Mouse (Mus musculus) B cell, adult 2 months (primary cell): Measurements from ENCODE around the gene Tbc1d14.

ENCODE experiments used
- DNase-seq, 2 experiments: peaks; one replicate each; pipeline ENCODE4 v3.0.0; 2022

Gene Tbc1d14

GRCm38 (mm10) chr5:36493919-36494318 lies 99.2 kb downstream of the Tbc1d14 start:
- no peak for DNase-seq

GRCm38 (mm10) chr5:36489225-36489624 lies 103.9 kb downstream of the Tbc1d14 start:
- peak; percentile 45 for DNase-seq

GRCm38 (mm10) chr5:36485306-36485705 lies 107.8 kb downstream of the Tbc1d14 start:
- DNase-seq = peak; percentile 17 to 19

GRCm38 (mm10) chr5:36484171-36484990 lies 108.7 kb downstream of the Tbc1d14 start, which contains the start of the genes Tada2b and Ccdc96:
Gene Tada2b (minus strand): TSS chr5:36484285.
Gene Ccdc96 (plus strand): TSS chr5:36484588.
- peak; percentile 97 to 98 for DNase-seq

- peak; percentile 19 to 57 for DNase-seq
These were observed 109.6 kb downstream of the Tbc1d14 start for GRCm38 (mm10) chr5:36483203-36484101.

GRCm38 (mm10) chr5:36481114-36481513 lies 112.0 kb downstream of the Tbc1d14 start:
- DNase-seq = peak in 1 of 2 experiments; percentile 21

- peak; percentile 65 to 70 for DNase-seq
These were observed 112.7 kb downstream of the Tbc1d14 start for GRCm38 (mm10) chr5:36480398-36480797.

- no peak for DNase-seq
These were observed 113.3 kb downstream of the Tbc1d14 start for GRCm38 (mm10) chr5:36479735-36480134.

- no peak for DNase-seq
These were observed 114.3 kb downstream of the Tbc1d14 start for GRCm38 (mm10) chr5:36478540-36479420.

GRCm38 (mm10) chr5:36477486-36477885 lies 115.6 kb downstream of the Tbc1d14 start:
- no peak for DNase-seq

GRCm38 (mm10) chr5:36474283-36474682 lies 118.8 kb downstream of the Tbc1d14 start:
- DNase-seq = peak; percentile 87 to 88

- no peak for DNase-seq
These were observed 120.0 kb downstream of the Tbc1d14 start for GRCm38 (mm10) chr5:36472876-36473655.

- DNase-seq = no peak
These were observed 121.9 kb downstream of the Tbc1d14 start for GRCm38 (mm10) chr5:36471206-36471605.

GRCm38 (mm10) chr5:36465889-36466288 lies 127.2 kb downstream of the Tbc1d14 start:
- no peak for DNase-seq

GRCm38 (mm10) chr5:36464709-36465661 lies 128.1 kb downstream of the Tbc1d14 start, which contains the start of gene Grpel1:
Gene Grpel1 (plus strand): TSS chr5:36464998.
- peak; percentile 96 for DNase-seq

- DNase-seq = no peak
These were observed 129.7 kb downstream of the Tbc1d14 start for GRCm38 (mm10) chr5:36463391-36463790.

- peak; percentile 90 for DNase-seq
These were observed 130.3 kb downstream of the Tbc1d14 start for GRCm38 (mm10) chr5:36462810-36463209.

GRCm38 (mm10) chr5:36461231-36461630 lies 131.8 kb downstream of the Tbc1d14 start:
- DNase-seq = no peak

- no peak for DNase-seq
These were observed 132.4 kb downstream of the Tbc1d14 start for GRCm38 (mm10) chr5:36460712-36461111.

- peak; percentile 81 to 85 for DNase-seq
These were observed 134.2 kb downstream of the Tbc1d14 start for GRCm38 (mm10) chr5:36458926-36459325.
